Mouse (Mus musculus): ENCODE measurements around the gene Gm20388. TPM values are rescaled to one million over a fixed set of nuclear protein-coding genes. Genes with fewer than 3 reads are reported as not detected.

Gene Gm20388
- total RNA-seq, 1 experiment: 27.0 TPM

DNA sequence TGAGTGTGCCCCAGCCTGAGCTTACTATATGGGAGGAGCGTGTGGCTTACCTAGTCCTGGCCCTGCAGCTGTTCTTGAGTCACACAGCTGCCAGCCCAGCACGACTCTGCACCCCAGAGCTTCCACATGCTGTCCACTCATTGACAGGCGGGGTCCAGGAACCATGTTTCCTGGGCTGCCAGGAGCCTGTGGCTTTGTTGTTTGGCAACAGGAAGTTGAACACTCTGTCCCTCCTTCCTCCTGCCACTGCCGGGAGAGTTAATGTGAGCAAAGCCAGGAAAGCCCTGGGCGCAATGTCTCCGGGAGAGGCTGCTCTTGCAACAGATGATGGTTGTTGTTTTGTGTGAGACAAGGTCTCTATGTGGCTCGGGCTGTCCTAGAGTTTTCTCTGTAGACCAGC, 242.0 kb downstream of the Gm20388 start:
- Histone ChIP-seq H3K36me3 (ENCODE audit: control insufficient read depth, insufficient read depth, low read length, poor library complexity, severe bottlenecking) (no peaks in the 10 kb centered on the region), H3K9me3 (ENCODE audit: control insufficient read depth, insufficient read depth, low read depth, low read length) (no peaks in the 10 kb centered on the region), H3K4me1 (ENCODE audit: control insufficient read depth in 2 of 2, insufficient read depth in 2 of 2, low read length in 2 of 2, poor library complexity in 1 of 2) (peaks cover 0 to 9% of the 10 kb centered on the region in 2 experiments; a peak in 1 of 4 replicates), H3K27ac (ENCODE audit: insufficient read depth, low read depth, low read length, poor library complexity, severe bottlenecking) (no peak overlapping the region), H3K4me3 (ENCODE audit: insufficient read depth in 1 of 2, low read depth in 1 of 2, low read length in 2 of 2, poor library complexity in 1 of 2, severe bottlenecking in 1 of 2) (peak overlapping the region; percentile 44 to 45), H3K9ac (ENCODE audit: insufficient read depth, low read depth, low read length, poor library complexity, severe bottlenecking) (peak overlapping the region; percentile 42)
- TF ChIP-seq ZC3H11A (IDR thresholded peaks at IDR 0.05; ENCODE audit: borderline replicate concordance, low read depth, low read length) (no peak), CHD2 (IDR thresholded peaks at IDR 0.05; ENCODE audit: low read depth, low read length) (no peak), ZNF384 (IDR thresholded peaks at IDR 0.05; ENCODE audit: low read depth, low read length) (no peak), HCFC1 (IDR thresholded peaks at IDR 0.05; ENCODE audit: borderline replicate concordance, insufficient read depth, low read length) (no peak), MAFK (IDR thresholded peaks at IDR 0.05; ENCODE audit: insufficient read depth, low read depth, low read length) (no peak)
- in situ Hi-C loops (cut with MboI; ENCODE audit: low sequenced_read_pairs in 2 of 2, unreplicated experiment in 2 of 2): no loop called here
- DNase-seq (ENCODE audit: low read depth, low spot score): no peak

DNA sequence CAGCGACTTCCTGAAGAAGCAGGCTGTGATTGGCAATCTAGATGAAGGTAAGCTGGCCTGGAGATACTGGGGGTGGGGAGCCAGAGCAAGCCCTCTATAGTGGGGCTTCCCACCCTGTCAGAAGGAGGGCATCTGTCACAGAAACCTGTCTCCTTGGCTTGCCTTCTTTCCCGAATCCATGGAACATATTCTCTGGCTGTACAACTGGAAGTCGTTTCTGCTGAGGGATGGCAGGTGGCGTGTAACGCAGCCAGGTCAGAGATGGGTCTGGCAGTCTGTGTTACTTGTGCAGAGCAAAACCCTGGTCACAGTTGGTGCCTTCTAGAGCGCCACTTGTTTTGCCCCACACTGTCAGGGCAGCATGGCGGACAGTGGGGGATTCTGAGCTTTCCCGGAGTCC, 249.7 kb downstream of the Gm20388 start:
- Histone ChIP-seq H3K9ac (ENCODE audit: insufficient read depth, low read depth, low read length, poor library complexity, severe bottlenecking) (no peak overlapping the region), H3K27ac (ENCODE audit: insufficient read depth, low read depth, low read length, poor library complexity, severe bottlenecking) (no peak overlapping the region), H3K4me3 (ENCODE audit: insufficient read depth in 1 of 2, low read depth in 1 of 2, low read length in 2 of 2, poor library complexity in 1 of 2, severe bottlenecking in 1 of 2) (no peak overlapping the region; a peak in 1 of 4 replicates), H3K4me1 (ENCODE audit: control insufficient read depth in 2 of 2, insufficient read depth in 2 of 2, low read length in 2 of 2, poor library complexity in 1 of 2) (no peaks in the 10 kb centered on the region; a peak in 1 of 4 replicates), H3K36me3 (ENCODE audit: control insufficient read depth, insufficient read depth, low read length, poor library complexity, severe bottlenecking) (no peaks in the 10 kb centered on the region), H3K9me3 (ENCODE audit: control insufficient read depth, insufficient read depth, low read depth, low read length) (no peaks in the 10 kb centered on the region)
- in situ Hi-C loops (cut with MboI; ENCODE audit: low sequenced_read_pairs in 2 of 2, unreplicated experiment in 2 of 2): no loop called here
- TF ChIP-seq ZC3H11A (IDR thresholded peaks at IDR 0.05; ENCODE audit: borderline replicate concordance, low read depth, low read length) (no peak), ZNF384 (IDR thresholded peaks at IDR 0.05; ENCODE audit: low read depth, low read length) (no peak), HCFC1 (IDR thresholded peaks at IDR 0.05; ENCODE audit: borderline replicate concordance, insufficient read depth, low read length) (no peak), CHD2 (IDR thresholded peaks at IDR 0.05; ENCODE audit: low read depth, low read length) (no peak), MAFK (IDR thresholded peaks at IDR 0.05; ENCODE audit: insufficient read depth, low read depth, low read length) (no peak)
- no peak for DNase-seq (ENCODE audit: low read depth, low spot score)

DNA sequence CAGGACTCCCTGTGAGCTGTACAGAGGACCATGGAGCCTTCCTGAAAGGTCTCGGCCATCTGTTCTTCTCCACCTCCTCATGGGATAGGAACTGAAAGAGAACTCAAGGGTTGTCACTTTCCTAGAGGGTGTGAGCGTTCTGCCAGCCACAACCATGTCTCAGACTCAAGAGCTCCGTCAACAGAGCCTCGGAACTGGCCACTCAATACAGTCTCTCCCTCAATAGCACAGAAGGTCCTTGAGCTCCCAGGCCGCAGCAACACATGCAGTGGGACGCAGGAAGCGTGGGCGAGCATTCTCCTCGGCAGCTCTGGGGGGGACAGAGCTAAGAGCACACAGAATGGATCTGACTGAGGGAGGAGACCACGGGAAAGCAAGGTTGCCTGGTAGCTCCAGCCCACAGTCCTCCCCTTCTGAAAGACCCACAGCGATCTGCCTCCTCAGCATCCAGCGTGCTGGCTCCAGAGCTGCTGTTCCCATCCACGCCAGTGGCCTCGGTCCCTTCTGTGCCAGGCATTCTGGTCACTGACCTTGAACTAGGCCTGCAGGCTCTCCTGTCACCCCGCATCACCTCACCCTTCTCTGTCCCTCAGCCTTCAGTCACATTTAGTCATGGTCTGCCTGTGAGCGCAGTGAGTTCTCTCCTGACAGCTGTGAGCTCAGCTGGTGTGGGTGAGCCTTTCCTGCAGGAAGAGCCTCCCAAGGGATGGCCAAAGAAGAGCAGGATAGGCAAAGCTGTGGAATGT, 251.2 kb downstream of the Gm20388 start:
- no peak overlapping the region for H3K4me3 ChIP-seq (ENCODE audit: insufficient read depth in 1 of 2, low read depth in 1 of 2, low read length in 2 of 2, poor library complexity in 1 of 2, severe bottlenecking in 1 of 2)
- H3K4me1 ChIP-seq (ENCODE audit: control insufficient read depth in 2 of 2, insufficient read depth in 2 of 2, low read length in 2 of 2, poor library complexity in 1 of 2): no peaks in the 10 kb centered on the region; a peak in 1 of 4 replicates
- H3K36me3 ChIP-seq (ENCODE audit: control insufficient read depth, insufficient read depth, low read length, poor library complexity, severe bottlenecking): no peaks in the 10 kb centered on the region
- in situ Hi-C loops (cut with MboI; ENCODE audit: low sequenced_read_pairs in 2 of 2, unreplicated experiment in 2 of 2): no loop called here
- no peak for TF ChIP-seq ZNF384 (IDR thresholded peaks at IDR 0.05; ENCODE audit: low read depth, low read length)
- TF ChIP-seq ZC3H11A (IDR thresholded peaks at IDR 0.05; ENCODE audit: borderline replicate concordance, low read depth, low read length): no peak
- TF ChIP-seq MAFK (IDR thresholded peaks at IDR 0.05; ENCODE audit: insufficient read depth, low read depth, low read length): no peak
- no peak for TF ChIP-seq HCFC1 (IDR thresholded peaks at IDR 0.05; ENCODE audit: borderline replicate concordance, insufficient read depth, low read length)
- no peak for TF ChIP-seq CHD2 (IDR thresholded peaks at IDR 0.05; ENCODE audit: low read depth, low read length)
- H3K9ac ChIP-seq (ENCODE audit: insufficient read depth, low read depth, low read length, poor library complexity, severe bottlenecking): no peak overlapping the region
- DNase-seq (ENCODE audit: low read depth, low spot score): no peak
- no peak overlapping the region for H3K27ac ChIP-seq (ENCODE audit: insufficient read depth, low read depth, low read length, poor library complexity, severe bottlenecking)
- no peaks in the 10 kb centered on the region for H3K9me3 ChIP-seq (ENCODE audit: control insufficient read depth, insufficient read depth, low read depth, low read length)

DNA sequence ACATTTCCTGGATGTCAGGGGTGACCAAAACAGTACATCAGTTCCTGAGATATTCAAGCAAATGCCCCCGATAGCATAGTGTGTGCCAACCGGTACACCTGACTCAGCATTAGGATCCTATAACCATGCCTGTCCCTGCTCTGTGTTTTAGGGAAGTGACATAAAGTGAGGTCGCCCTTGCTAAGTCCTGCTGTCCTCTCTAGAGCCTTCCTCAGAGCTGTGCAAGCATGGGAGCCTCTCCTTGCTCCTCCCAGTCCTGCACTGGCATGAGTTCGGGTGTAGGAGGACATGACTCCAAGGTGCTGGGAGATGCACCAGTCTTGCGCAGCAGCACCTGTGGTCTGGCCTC, 251.7 kb downstream of the Gm20388 start:
- Histone ChIP-seq H3K4me3 (ENCODE audit: insufficient read depth in 1 of 2, low read depth in 1 of 2, low read length in 2 of 2, poor library complexity in 1 of 2, severe bottlenecking in 1 of 2) (no peak overlapping the region), H3K9ac (ENCODE audit: insufficient read depth, low read depth, low read length, poor library complexity, severe bottlenecking) (no peak overlapping the region), H3K9me3 (ENCODE audit: control insufficient read depth, insufficient read depth, low read depth, low read length) (no peaks in the 10 kb centered on the region), H3K4me1 (ENCODE audit: control insufficient read depth in 2 of 2, insufficient read depth in 2 of 2, low read length in 2 of 2, poor library complexity in 1 of 2) (no peaks in the 10 kb centered on the region; a peak in 1 of 4 replicates), H3K36me3 (ENCODE audit: control insufficient read depth, insufficient read depth, low read length, poor library complexity, severe bottlenecking) (no peaks in the 10 kb centered on the region), H3K27ac (ENCODE audit: insufficient read depth, low read depth, low read length, poor library complexity, severe bottlenecking) (no peak overlapping the region)
- in situ Hi-C loops (cut with MboI; ENCODE audit: low sequenced_read_pairs in 2 of 2, unreplicated experiment in 2 of 2): no loop called here
- no peak for DNase-seq (ENCODE audit: low read depth, low spot score)
- TF ChIP-seq MAFK (IDR thresholded peaks at IDR 0.05; ENCODE audit: insufficient read depth, low read depth, low read length) (no peak), ZC3H11A (IDR thresholded peaks at IDR 0.05; ENCODE audit: borderline replicate concordance, low read depth, low read length) (no peak), HCFC1 (IDR thresholded peaks at IDR 0.05; ENCODE audit: borderline replicate concordance, insufficient read depth, low read length) (no peak), ZNF384 (IDR thresholded peaks at IDR 0.05; ENCODE audit: low read depth, low read length) (no peak), CHD2 (IDR thresholded peaks at IDR 0.05; ENCODE audit: low read depth, low read length) (no peak)
